Mouse (Mus musculus) kidney, adult 2 months (tissue): Measurements from ENCODE around the gene Hdac4. TPM values are rescaled to one million over a fixed set of nuclear protein-coding genes. Genes with fewer than 3 reads are reported as not detected.

ENCODE experiments used
- DNase-seq: peaks from one replicate; pipeline ENCODE4 v3.0.0; 2021
- H3K27ac ChIP-seq: fragments of 200-500 bp; 2 replicates; pipeline ENCODE4 v1.5.1; 2012; ENCODE audit warnings: low read depth, low read length, control low read depth, inconsistent platforms; ENCODE audit not compliant: insufficient read depth
- H3K27me3 ChIP-seq: fragments of 200-500 bp; replicated peaks from 2 replicates; pipeline ENCODE4 v1.6.1; 2012; ENCODE audit warnings: mild to moderate bottlenecking, moderate library complexity, low read length, inconsistent platforms; ENCODE audit not compliant: control insufficient read depth, insufficient read depth
- H3K36me3 ChIP-seq: fragments of 200-500 bp; 2 replicates; pipeline ENCODE4 v1.6.1; 2012; ENCODE audit warnings: mild to moderate bottlenecking, moderate library complexity, low read length, inconsistent platforms; ENCODE audit not compliant: control insufficient read depth, insufficient read depth
- H3K4me1 ChIP-seq: fragments of 200-500 bp; 2 replicates; pipeline ENCODE4 v1.6.1; 2011; ENCODE audit warnings: low read length; ENCODE audit not compliant: control insufficient read depth, insufficient read depth
- H3K4me3 ChIP-seq: fragments of 200-500 bp; 2 replicates; pipeline ENCODE4 v1.5.1; 2011; ENCODE audit warnings: mild to moderate bottlenecking, low read depth, low read length, control low read depth; ENCODE audit not compliant: insufficient read depth
- CTCF ChIP-seq: fragments of 200-500 bp; conservative IDR thresholded peaks from 2 replicates; pipeline ENCODE4 v1.5.1; 2011; ENCODE audit warnings: low read depth, mild to moderate bottlenecking, control low read depth, low read length, moderate library complexity, mixed read lengths; ENCODE audit not compliant: insufficient read depth, insufficient read length
- POLR2A ChIP-seq: fragments of 200-500 bp; IDR thresholded peaks from one replicate; pipeline ENCODE4 v1.6.1; 2011; ENCODE audit warnings: low read depth, low read length, control low read depth
- WGBS: fragments of 180-500 bp; shearing (Covaris S2); methylation state at CpG from one replicate; pipeline ENCODE4 v1.1.7; 2018; 5-methylcytosine and 5-hydroxymethylcytosine counted together
- polyA plus RNA-seq: library from polyadenylated mRNA; depleted of rRNA; stranded (reverse); fragments of >200 nt; gene quantifications from 2 replicates; pipeline ENCODE4 v1.2.3, GENCODE M21; 2012

The Hdac4 gene
- polyA plus RNA-seq, 1 experiment, result 10.0 TPM

GRCm38 (mm10) chr1:92050566-92050965 lies 144.9 kb downstream of the Hdac4 start:
- Histone ChIP-seq H3K4me1 (peaks cover 6% of the 10 kb centered on the region), H3K4me3 (no peak overlapping the region), H3K27me3 (no peaks in the 10 kb centered on the region), H3K27ac (no peak overlapping the region), H3K36me3 (no peaks in the 10 kb centered on the region)
- TF ChIP-seq CTCF, result no peak
- TF ChIP-seq POLR2A, result no peak
- 63% methylated on average over 3 of the region's 3 CpGs for WGBS
- no peak for DNase-seq

GRCm38 (mm10) chr1:92048415-92049354 lies 146.8 kb downstream of the Hdac4 start:
- no peak for TF ChIP-seq CTCF
- no peak for TF ChIP-seq POLR2A
- no peak for DNase-seq

GRCm38 (mm10) chr1:92045671-92046070 lies 149.8 kb downstream of the Hdac4 start:
- Histone ChIP-seq H3K27ac (no peak overlapping the region), H3K4me1 (no peaks in the 10 kb centered on the region; the same call in 1 of the 2 replicates), H3K36me3 (no peaks in the 10 kb centered on the region), H3K27me3 (no peaks in the 10 kb centered on the region), H3K4me3 (no peak overlapping the region)
- TF ChIP-seq POLR2A, result no peak
- no peak for TF ChIP-seq CTCF
- no peak for DNase-seq
- whole genome bisulfite sequencing, result 67% methylated on average over 1 of the region's 1 CpGs

More at GRCm38 (mm10) chr1:92048415-92049354, 146.8 kb downstream of the Hdac4 start:
- WGBS, result 84% methylated on average over 4 of the region's 4 CpGs
- H3K27ac ChIP-seq, result no peak overlapping the region
- H3K36me3 ChIP-seq, result no peaks in the 10 kb centered on the region
- H3K27me3 ChIP-seq, result no peaks in the 10 kb centered on the region
- H3K4me3 ChIP-seq, result no peak overlapping the region
- H3K4me1 ChIP-seq, result no peaks in the 10 kb centered on the region; the same call in 1 of the 2 replicates

GRCm38 (mm10) chr1:92044868-92045267 lies 150.6 kb downstream of the Hdac4 start:
- 89% methylated on average over 3 of the region's 3 CpGs for WGBS
- TF ChIP-seq CTCF (no peak), POLR2A (no peak)

GRCm38 (mm10) chr1:92043989-92044388 lies 151.5 kb downstream of the Hdac4 start:
- no peaks in the 10 kb centered on the region; the same call in 1 of the 2 replicates for H3K4me1 ChIP-seq
- TF ChIP-seq POLR2A (no peak), CTCF (no peak)
- H3K4me3 ChIP-seq, result no peak overlapping the region
- H3K27ac ChIP-seq, result no peak overlapping the region
- no peaks in the 10 kb centered on the region for H3K27me3 ChIP-seq
- DNase-seq, result no peak
- no peaks in the 10 kb centered on the region for H3K36me3 ChIP-seq

More at GRCm38 (mm10) chr1:92044868-92045267, 150.6 kb downstream of the Hdac4 start:
- Histone ChIP-seq H3K4me3 (no peak overlapping the region), H3K27ac (no peak overlapping the region), H3K4me1 (no peaks in the 10 kb centered on the region; the same call in 1 of the 2 replicates), H3K36me3 (no peaks in the 10 kb centered on the region), H3K27me3 (no peaks in the 10 kb centered on the region)
- DNase-seq, result no peak

- no peak overlapping the region for H3K4me3 ChIP-seq
- H3K36me3 ChIP-seq, result no peaks in the 10 kb centered on the region
- 56% methylated on average over 3 of the region's 3 CpGs for WGBS
- no peaks in the 10 kb centered on the region for H3K27me3 ChIP-seq
- no peak for DNase-seq
- H3K4me1 ChIP-seq, result no peaks in the 10 kb centered on the region
- H3K27ac ChIP-seq, result no peak overlapping the region
- TF ChIP-seq CTCF (no peak), POLR2A (no peak)
These were observed 153.4 kb downstream of the Hdac4 start for GRCm38 (mm10) chr1:92042126-92042525.

GRCm38 (mm10) chr1:92041290-92041689 lies 154.2 kb downstream of the Hdac4 start:
- DNase-seq, result no peak
- H3K36me3 ChIP-seq, result no peaks in the 10 kb centered on the region
- no peak for TF ChIP-seq CTCF
- TF ChIP-seq POLR2A, result no peak
- no peaks in the 10 kb centered on the region for H3K27me3 ChIP-seq
- H3K27ac ChIP-seq, result no peak overlapping the region
- no peaks in the 10 kb centered on the region for H3K4me1 ChIP-seq
- 90% methylated on average over 3 of the region's 3 CpGs for WGBS
- no peak overlapping the region for H3K4me3 ChIP-seq
